Mouse (Mus musculus) megakaryocyte, embryonic 14.5 days (primary cell): ENCODE data around the gene Sesn2.
"Not testable (repeated sequence)": the region's sequence is repeated elsewhere in the genome, so short reads cannot be mapped to it uniquely, and the experiment has no call there.

Source experiments
- FLI1 ChIP-seq: IDR thresholded peaks from 2 replicates; pipeline ENCODE4 v1.6.1; 2012; ENCODE audit warnings: low read length, inconsistent platforms, mixed read lengths
- GATA1 ChIP-seq: IDR thresholded peaks from 3 replicates; pipeline ENCODE4 v1.6.1; 2012; ENCODE audit warnings: mixed read lengths, low read length, inconsistent platforms, borderline replicate concordance

DNA sequence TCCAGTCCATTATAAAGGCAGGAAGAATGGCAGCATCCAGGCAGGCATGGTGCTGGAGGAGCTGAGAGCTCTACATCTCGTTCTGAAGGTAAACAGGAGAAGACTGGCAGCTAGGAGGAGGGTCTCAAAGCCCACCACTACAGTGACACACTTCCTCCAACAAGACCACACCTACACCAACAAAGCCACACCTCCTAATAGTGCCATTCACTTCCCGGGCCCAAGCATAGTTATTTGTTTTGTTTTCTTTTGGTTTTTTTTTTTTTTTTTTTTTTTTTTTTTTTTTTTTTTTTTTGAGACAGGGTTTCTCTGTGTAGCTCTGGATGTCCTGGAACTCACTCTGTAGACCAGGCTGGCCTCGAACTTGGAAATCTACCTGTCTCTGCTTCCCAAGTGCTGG is 28.2 kb downstream of the Sesn2 start:
- TF ChIP-seq GATA1, FLI1: not testable (repeated sequence)
